Mouse (Mus musculus) limb, embryonic 10.5 days (tissue): ENCODE results near the gene Srcin1. TPM values are rescaled to one million over a fixed set of nuclear protein-coding genes. Genes with fewer than 3 reads are reported as not detected.

Source experiments
- DNase-seq: peaks from one replicate; pipeline ENCODE4 v3.0.0-alpha.2; 2017; ENCODE audit warnings: low spot score
- H3K27ac ChIP-seq: fragments of 300-500 bp; sonication (generic); 2 replicates; pipeline ENCODE4 v1.5.1; 2016; ENCODE audit warnings: mild to moderate bottlenecking
- H3K27me3 ChIP-seq: fragments of 300-500 bp; sonication (generic); 2 replicates; pipeline ENCODE4 v1.6.1; 2016; ENCODE audit warnings: low read depth, mild to moderate bottlenecking; ENCODE audit not compliant: poor library complexity, severe bottlenecking
- H3K36me3 ChIP-seq: fragments of 300-500 bp; sonication (generic); 2 replicates; pipeline ENCODE4 v1.6.1; 2016; ENCODE audit warnings: mild to moderate bottlenecking, moderate library complexity
- H3K4me1 ChIP-seq: fragments of 300-500 bp; sonication (generic); 2 replicates; pipeline ENCODE4 v1.6.1; 2016
- H3K4me3 ChIP-seq: fragments of 300-500 bp; sonication (generic); 2 replicates; pipeline ENCODE4 v1.5.1; 2016; ENCODE audit warnings: mild to moderate bottlenecking, moderate library complexity
- H3K9me3 ChIP-seq: fragments of 300-500 bp; sonication (generic); replicated peaks from 2 replicates; pipeline ENCODE4 v1.6.1; 2016; ENCODE audit warnings: mild to moderate bottlenecking
- WGBS: fragments of 180-500 bp; shearing (Covaris S2); methylation state at CpG from one replicate; pipeline ENCODE4 v1.1.7; 2016; 5-methylcytosine and 5-hydroxymethylcytosine counted together
- polyA plus RNA-seq: library from polyadenylated mRNA; unstranded; fragments of >200 nt; fragmentation: Nextera tagmentation; extraction: Ambion mirVana; gene quantifications from 2 replicates; pipeline ENCODE4 v1.2.1, GENCODE M21; 2016

Gene Srcin1
- polyA plus RNA-seq, 1 experiment from 2014 or later = 0.24 TPM

- 86% methylated on average over 8 of the region's 8 CpGs for WGBS
- Histone ChIP-seq H3K36me3 (no peaks in the 10 kb centered on the region), H3K4me3 (no peak overlapping the region), H3K4me1 (no peaks in the 10 kb centered on the region), H3K27ac (no peak overlapping the region), H3K9me3 (no peaks in the 10 kb centered on the region), H3K27me3 (peaks cover 5% of the 10 kb centered on the region; the same call in 1 of the 2 replicates)
- DNase-seq = no peak
Observed at GRCm38 (mm10) chr11:97599104-97599503, 23.1 kb upstream of the Srcin1 start.

- H3K36me3 ChIP-seq = no peaks in the 10 kb centered on the region
- 76% methylated on average over 10 of the region's 10 CpGs for WGBS
Observed at GRCm38 (mm10) chr11:97597945-97598691, 22.1 kb upstream of the Srcin1 start.

GRCm38 (mm10) chr11:97594136-97594535 lies 18.1 kb upstream of the Srcin1 start:
- no peaks in the 10 kb centered on the region for H3K36me3 ChIP-seq
- H3K4me3 ChIP-seq = no peak overlapping the region
- peaks cover 11% of the 10 kb centered on the region for H3K4me1 ChIP-seq
- no peak for DNase-seq
- peaks cover 8% of the 10 kb centered on the region for H3K27me3 ChIP-seq
- H3K27ac ChIP-seq = no peak overlapping the region
- no peaks in the 10 kb centered on the region for H3K9me3 ChIP-seq
- 48% methylated on average over 6 of the region's 6 CpGs for WGBS

More at GRCm38 (mm10) chr11:97597945-97598691, 22.1 kb upstream of the Srcin1 start:
- H3K27ac ChIP-seq = no peak overlapping the region
- H3K4me3 ChIP-seq = no peak overlapping the region
- H3K9me3 ChIP-seq = no peaks in the 10 kb centered on the region
- H3K27me3 ChIP-seq = peaks cover 5% of the 10 kb centered on the region; the same call in 1 of the 2 replicates
- no peaks in the 10 kb centered on the region for H3K4me1 ChIP-seq
- DNase-seq = no peak

- Histone ChIP-seq H3K4me1 (peaks cover 13% of the 10 kb centered on the region), H3K27ac (no peak overlapping the region), H3K9me3 (no peaks in the 10 kb centered on the region), H3K27me3 (peaks cover 8% of the 10 kb centered on the region), H3K4me3 (no peak overlapping the region), H3K36me3 (no peaks in the 10 kb centered on the region)
- WGBS = 67% methylated on average over 5 of the region's 5 CpGs
- DNase-seq = no peak
Observed at GRCm38 (mm10) chr11:97591910-97592309, 15.9 kb upstream of the Srcin1 start.

- H3K4me3 ChIP-seq = no peak overlapping the region
- DNase-seq = no peak
- peaks cover 17% of the 10 kb centered on the region for H3K4me1 ChIP-seq
- WGBS = 48% methylated on average over 24 of the region's 24 CpGs
- H3K27me3 ChIP-seq = peaks cover 8% of the 10 kb centered on the region
- H3K9me3 ChIP-seq = no peaks in the 10 kb centered on the region
- no peak overlapping the region for H3K27ac ChIP-seq
- no peaks in the 10 kb centered on the region for H3K36me3 ChIP-seq
Observed at GRCm38 (mm10) chr11:97590227-97590960, 14.4 kb upstream of the Srcin1 start.

- 2% methylated on average over 10 of the region's 10 CpGs for WGBS
- H3K4me3 ChIP-seq = no peak overlapping the region
- H3K27me3 ChIP-seq = peaks cover 8% of the 10 kb centered on the region
- no peak for DNase-seq
- no peak overlapping the region for H3K27ac ChIP-seq
- no peaks in the 10 kb centered on the region for H3K36me3 ChIP-seq
- H3K9me3 ChIP-seq = no peaks in the 10 kb centered on the region
- peaks cover 17% of the 10 kb centered on the region for H3K4me1 ChIP-seq
Observed at GRCm38 (mm10) chr11:97589216-97589615, 13.2 kb upstream of the Srcin1 start.

- DNase-seq = no peak
- Histone ChIP-seq H3K27ac (no peak overlapping the region), H3K36me3 (no peaks in the 10 kb centered on the region), H3K4me1 (peaks cover 17% of the 10 kb centered on the region), H3K9me3 (no peaks in the 10 kb centered on the region), H3K27me3 (peaks cover 9% of the 10 kb centered on the region), H3K4me3 (no peak overlapping the region)
- WGBS = 55% methylated on average over 10 of the region's 10 CpGs
Observed at GRCm38 (mm10) chr11:97585932-97586331, 9.9 kb upstream of the Srcin1 start.

- whole genome bisulfite sequencing = 78% methylated on average over 7 of the region's 7 CpGs
- no peaks in the 10 kb centered on the region for H3K9me3 ChIP-seq
- peaks cover 15% of the 10 kb centered on the region for H3K27me3 ChIP-seq
- no peak overlapping the region for H3K4me3 ChIP-seq
- H3K4me1 ChIP-seq = peaks cover 12% of the 10 kb centered on the region
- H3K27ac ChIP-seq = no peak overlapping the region
- H3K36me3 ChIP-seq = no peaks in the 10 kb centered on the region
- DNase-seq = no peak
Observed at GRCm38 (mm10) chr11:97584476-97584875, 8.5 kb upstream of the Srcin1 start.

- Histone ChIP-seq H3K36me3 (no peaks in the 10 kb centered on the region), H3K4me1 (peaks cover 35% of the 10 kb centered on the region), H3K9me3 (no peaks in the 10 kb centered on the region), H3K27me3 (peaks cover 66% of the 10 kb centered on the region), H3K4me3 (no peak overlapping the region), H3K27ac (no peak overlapping the region)
- WGBS = 17% methylated on average over 10 of the region's 10 CpGs
- DNase-seq = no peak
Observed at GRCm38 (mm10) chr11:97579088-97579857, 3.3 kb upstream of the Srcin1 start.

- Histone ChIP-seq H3K9me3 (no peaks in the 10 kb centered on the region), H3K36me3 (no peaks in the 10 kb centered on the region), H3K4me3 (no peak overlapping the region), H3K27me3 (peaks cover 76% of the 10 kb centered on the region), H3K4me1 (peaks cover 43% of the 10 kb centered on the region), H3K27ac (no peak overlapping the region)
- DNase-seq = no peak
- 43% methylated on average over 2 of the region's 2 CpGs for WGBS
Observed at GRCm38 (mm10) chr11:97578286-97578685, 2.3 kb upstream of the Srcin1 start.

GRCm38 (mm10) chr11:97575638-97576037 lies 348 bp downstream of the Srcin1 start:
- Histone ChIP-seq H3K27ac (peak overlapping the region; percentile 85), H3K4me1 (peaks cover 52% of the 10 kb centered on the region), H3K9me3 (no peaks in the 10 kb centered on the region), H3K4me3 (peak overlapping the region; percentile 78), H3K27me3 (peaks cover 99% of the 10 kb centered on the region), H3K36me3 (no peaks in the 10 kb centered on the region)
- 0% methylated on average over 18 of the region's 18 CpGs for WGBS
- peak; percentile 93 for DNase-seq

- under 1% methylated on average over 56 of the region's 62 CpGs for WGBS
- DNase-seq = peak; percentile 72
- H3K27ac ChIP-seq = peak overlapping the region; percentile 85
- H3K4me1 ChIP-seq = peaks cover 55% of the 10 kb centered on the region
- peaks cover 99% of the 10 kb centered on the region for H3K27me3 ChIP-seq
- H3K9me3 ChIP-seq = no peaks in the 10 kb centered on the region
- H3K4me3 ChIP-seq = peak overlapping the region; percentile 78
- H3K36me3 ChIP-seq = no peaks in the 10 kb centered on the region
Observed at GRCm38 (mm10) chr11:97575075-97575474, 911 bp downstream of the Srcin1 start.
